Mouse (Mus musculus) erythroblast, embryonic 14.5 days (primary cell): ENCODE data around the gene Asb18.

ENCODE experiments used
- GATA1 ChIP-seq: IDR thresholded peaks from 2 replicates; pipeline ENCODE4 v1.6.1; 2012; ENCODE audit warnings: low read length, inconsistent platforms, mixed read lengths
- TAL1 ChIP-seq: IDR thresholded peaks from 3 replicates; pipeline ENCODE4 v1.6.1; 2012; ENCODE audit warnings: low read length, inconsistent platforms, mixed read lengths

- TF ChIP-seq TAL1 (no peak), GATA1 (no peak)
Observed at GRCm38 (mm10) chr1:90051347-90051746, 36.9 kb upstream of the Asb18 start.
